Mouse (Mus musculus) hindbrain, postnatal 0 days (tissue): Measurements from ENCODE around the gene Aim2. TPM values are rescaled to one million over a fixed set of nuclear protein-coding genes. Genes with fewer than 3 reads are reported as not detected.
"Not testable (repeated sequence)": the region's sequence is repeated elsewhere in the genome, so short reads cannot be mapped to it uniquely, and the experiment has no call there.

Source experiments
- ATAC-seq: fragments of 200-750 bp; cut with Nextera tagmentation; 2 replicates; pipeline ENCODE4 v1.8.0; 2017; ENCODE audit warnings: mild to moderate bottlenecking, moderate TSS enrichment, moderate library complexity
- DNase-seq: peaks from one replicate; pipeline ENCODE4 v3.0.0-alpha.2; 2015; ENCODE audit warnings: low spot score
- H3K27ac ChIP-seq: fragments of 300-500 bp; sonication (generic); 2 replicates; pipeline ENCODE4 v1.5.1; 2014; ENCODE audit warnings: mild to moderate bottlenecking
- H3K27me3 ChIP-seq: fragments of 300-500 bp; sonication (generic); 2 replicates; pipeline ENCODE4 v1.6.1; 2014; ENCODE audit warnings: low read length, mixed read lengths; ENCODE audit not compliant: insufficient read depth
- H3K36me3 ChIP-seq: fragments of 300-500 bp; sonication (generic); 2 replicates; pipeline ENCODE4 v1.6.1; 2014; ENCODE audit warnings: low read length, mixed read lengths; ENCODE audit not compliant: insufficient read depth
- H3K4me1 ChIP-seq: fragments of 300-500 bp; sonication (generic); 2 replicates; pipeline ENCODE4 v1.6.1; 2014; ENCODE audit warnings: antibody characterized with exemption, low read length, mixed read lengths; ENCODE audit not compliant: insufficient read depth
- H3K4me2 ChIP-seq: fragments of 300-500 bp; sonication (generic); 2 replicates; pipeline ENCODE4 v1.6.1; 2014; ENCODE audit warnings: low read depth, mild to moderate bottlenecking, low read length, moderate library complexity, mixed read lengths
- H3K4me3 ChIP-seq: fragments of 300-500 bp; sonication (generic); 2 replicates; pipeline ENCODE4 v1.5.1; 2014; ENCODE audit warnings: low read length
- H3K9ac ChIP-seq: fragments of 300-500 bp; sonication (generic); replicated peaks from 2 replicates; pipeline ENCODE4 v1.6.1; 2014; ENCODE audit warnings: mild to moderate bottlenecking, low read length, moderate library complexity, mixed read lengths
- H3K9me3 ChIP-seq: fragments of 300-500 bp; sonication (generic); 2 replicates; pipeline ENCODE4 v1.6.1; 2016; ENCODE audit warnings: low read length, mixed read lengths
- CTCF ChIP-seq: IDR thresholded peaks from 2 replicates; pipeline ENCODE4 v1.5.1; 2016; ENCODE audit warnings: antibody characterized with exemption, control low read depth, low read depth
- WGBS: fragments of 180-500 bp; shearing (Covaris S2); extraction: QIAGEN DNeasy Blood & Tissue Kit; methylation state at CpG from one replicate; pipeline ENCODE4 v1.1.7; 2014; 5-methylcytosine and 5-hydroxymethylcytosine counted together
- polyA plus RNA-seq: library from polyadenylated mRNA; unstranded; fragments of >200 nt; fragmentation: Nextera tagmentation; extraction: Ambion mirVana; gene quantifications from 2 replicates; pipeline ENCODE4 v1.2.1, GENCODE M21; 2015
- total RNA-seq: library from RNA; depleted of rRNA; stranded (reverse); fragments of >200 nt; gene quantifications from 2 replicates; pipeline ENCODE4 v1.2.3, GENCODE M21; 2014

The Aim2 gene
- total and polyA plus RNA-seq, 2 experiments from 2014 or later = 1.4 to 19.1 TPM

- WGBS = 91% methylated on average over 5 of the region's 5 CpGs
- Histone ChIP-seq H3K27ac (no peak overlapping the region), H3K27me3 (no peaks in the 10 kb centered on the region), H3K9ac (no peak overlapping the region), H3K36me3 (no peaks in the 10 kb centered on the region), H3K4me1 (no peaks in the 10 kb centered on the region), H3K4me2 (no peak overlapping the region), H3K9me3 (no peaks in the 10 kb centered on the region), H3K4me3 (no peak overlapping the region)
- DNase-seq (no peak), ATAC-seq (no peak)
- no peak for TF ChIP-seq CTCF
These were observed 101.0 kb downstream of the Aim2 start for GRCm38 (mm10) chr1:173451665-173452064.

GRCm38 (mm10) chr1:173456139-173456754 is 105.6 kb downstream of the Aim2 start:
- 57% methylated on average over 7 of the region's 7 CpGs for WGBS
- ATAC-seq (peak; percentile 87), DNase-seq (peak; percentile 77)
- Histone ChIP-seq H3K9ac (no peak overlapping the region), H3K27ac (no peak overlapping the region), H3K9me3 (no peaks in the 10 kb centered on the region), H3K27me3 (no peaks in the 10 kb centered on the region), H3K36me3 (no peaks in the 10 kb centered on the region), H3K4me1 (no peaks in the 10 kb centered on the region), H3K4me3 (no peak overlapping the region), H3K4me2 (no peak overlapping the region)
- peak; percentile 89 for TF ChIP-seq CTCF

- Histone ChIP-seq H3K27ac (no peak overlapping the region), H3K4me2 (no peak overlapping the region)
These were observed 106.1 kb downstream of the Aim2 start for GRCm38 (mm10) chr1:173456761-173457160.

GRCm38 (mm10) chr1:173480399-173481181 is 129.9 kb downstream of the Aim2 start:
- H3K4me1 ChIP-seq, H3K4me2 ChIP-seq, H3K27me3 ChIP-seq: not testable (repeated sequence)

More at GRCm38 (mm10) chr1:173456761-173457160, 106.1 kb downstream of the Aim2 start:
- H3K4me3 ChIP-seq = no peak overlapping the region
- H3K9ac ChIP-seq = no peak overlapping the region
- ATAC-seq = no peak
- no peaks in the 10 kb centered on the region for H3K9me3 ChIP-seq
- no peaks in the 10 kb centered on the region for H3K4me1 ChIP-seq
- 86% methylated on average over 5 of the region's 5 CpGs for WGBS
- H3K27me3 ChIP-seq = no peaks in the 10 kb centered on the region
- no peaks in the 10 kb centered on the region for H3K36me3 ChIP-seq
- no peak for DNase-seq
- TF ChIP-seq CTCF = no peak

GRCm38 (mm10) chr1:173481182-173481574 is 130.5 kb downstream of the Aim2 start:
- not testable (repeated sequence) for H3K4me2 ChIP-seq, H3K9me3 ChIP-seq, H3K36me3 ChIP-seq, ATAC-seq, H3K4me3 ChIP-seq, H3K9ac ChIP-seq, H3K27me3 ChIP-seq, H3K27ac ChIP-seq, H3K4me1 ChIP-seq, DNase-seq
- 84% methylated on average over 3 of the region's 3 CpGs for WGBS

More at GRCm38 (mm10) chr1:173480399-173481181, 129.9 kb downstream of the Aim2 start:
- not testable (repeated sequence) for H3K4me3 ChIP-seq, DNase-seq, H3K9ac ChIP-seq, H3K36me3 ChIP-seq, ATAC-seq, H3K9me3 ChIP-seq, H3K27ac ChIP-seq
- 93% methylated on average over 5 of the region's 5 CpGs for WGBS

- not testable (repeated sequence) for DNase-seq, H3K4me2 ChIP-seq, H3K9ac ChIP-seq, H3K27me3 ChIP-seq, ATAC-seq, H3K4me1 ChIP-seq, H3K36me3 ChIP-seq, H3K4me3 ChIP-seq, H3K9me3 ChIP-seq, H3K27ac ChIP-seq
- WGBS = 85% methylated on average over 3 of the region's 3 CpGs
These were observed 140.3 kb downstream of the Aim2 start, which contains the start of gene Ifi206 for GRCm38 (mm10) chr1:173490812-173491480. Gene Ifi206, minus strand, starts transcription at chr1:173491041.

- H3K9ac ChIP-seq, H3K4me3 ChIP-seq, ATAC-seq, H3K36me3 ChIP-seq, H3K4me2 ChIP-seq, DNase-seq, H3K4me1 ChIP-seq, H3K27ac ChIP-seq, H3K9me3 ChIP-seq, H3K27me3 ChIP-seq: not testable (repeated sequence)
These were observed 140.8 kb downstream of the Aim2 start for GRCm38 (mm10) chr1:173491483-173491882.

- not testable (repeated sequence) for ATAC-seq, H3K4me1 ChIP-seq, DNase-seq, H3K27me3 ChIP-seq, H3K27ac ChIP-seq, H3K9me3 ChIP-seq, H3K9ac ChIP-seq, H3K4me3 ChIP-seq, H3K36me3 ChIP-seq, H3K4me2 ChIP-seq
- WGBS = 95% methylated on average over 2 of the region's 2 CpGs
These were observed 159.9 kb downstream of the Aim2 start for GRCm38 (mm10) chr1:173510595-173510994.
